Mouse (Mus musculus) hindbrain, embryonic 10.5 days (tissue): Measurements from ENCODE around the gene Shkbp1. TPM values are rescaled to one million over a fixed set of nuclear protein-coding genes. Genes with fewer than 3 reads are reported as not detected.

ENCODE experiments used
- DNase-seq: peaks from one replicate; pipeline ENCODE4 v3.0.0-alpha.2; 2017; ENCODE audit warnings: low spot score
- H3K27ac ChIP-seq: fragments of 300-500 bp; sonication (generic); 2 replicates; pipeline ENCODE4 v1.5.1; 2016; ENCODE audit warnings: mild to moderate bottlenecking, moderate library complexity
- H3K27me3 ChIP-seq: fragments of 300-500 bp; sonication (generic); 2 replicates; pipeline ENCODE4 v1.6.1; 2016; ENCODE audit warnings: mild to moderate bottlenecking; ENCODE audit not compliant: poor library complexity, insufficient read depth, severe bottlenecking
- H3K36me3 ChIP-seq: fragments of 300-500 bp; sonication (generic); 2 replicates; pipeline ENCODE4 v1.6.1; 2016; ENCODE audit warnings: mild to moderate bottlenecking, moderate library complexity
- H3K4me1 ChIP-seq: fragments of 300-500 bp; sonication (generic); replicated peaks from 2 replicates; pipeline ENCODE4 v1.6.1; 2016; ENCODE audit warnings: mild to moderate bottlenecking
- H3K4me3 ChIP-seq: fragments of 300-500 bp; sonication (generic); 2 replicates; pipeline ENCODE4 v1.5.1; 2016; ENCODE audit warnings: mild to moderate bottlenecking, moderate library complexity
- H3K9me3 ChIP-seq: fragments of 300-500 bp; sonication (generic); 2 replicates; pipeline ENCODE4 v1.6.1; 2016; ENCODE audit warnings: mild to moderate bottlenecking, moderate library complexity
- WGBS: fragments of 180-500 bp; shearing (Covaris S2); methylation state at CpG from one replicate; pipeline ENCODE4 v1.1.7; 2016; 5-methylcytosine and 5-hydroxymethylcytosine counted together
- polyA plus RNA-seq: library from polyadenylated mRNA; unstranded; fragments of >200 nt; fragmentation: Nextera tagmentation; extraction: Ambion mirVana; gene quantifications from 2 replicates; pipeline ENCODE4 v1.2.1, GENCODE M21; 2016

Shkbp1 gene
- polyA plus RNA-seq, 1 experiment from 2014 or later = 87.4 TPM

- peak; percentile 84 for DNase-seq
- no peaks in the 10 kb centered on the region for H3K9me3 ChIP-seq
- WGBS = 3% methylated on average over 45 of the region's 45 CpGs
- peak overlapping the region; percentile 43 for H3K4me3 ChIP-seq
- H3K27ac ChIP-seq = no peak overlapping the region
- no peaks in the 10 kb centered on the region for H3K36me3 ChIP-seq
- H3K4me1 ChIP-seq = peaks cover 69% of the 10 kb centered on the region
- H3K27me3 ChIP-seq = peaks cover 100% of the 10 kb centered on the region
Measured at GRCm38 (mm10) chr7:27329326-27329947, 26.4 kb downstream of the Shkbp1 start.

- no peak for DNase-seq
- WGBS = 39% methylated on average over 16 of the region's 16 CpGs
- H3K4me3 ChIP-seq = no peak overlapping the region
- H3K36me3 ChIP-seq = no peaks in the 10 kb centered on the region
- H3K4me1 ChIP-seq = peaks cover 62% of the 10 kb centered on the region
- peaks cover 100% of the 10 kb centered on the region for H3K27me3 ChIP-seq
- H3K9me3 ChIP-seq = no peaks in the 10 kb centered on the region
- H3K27ac ChIP-seq = no peak overlapping the region
Measured at GRCm38 (mm10) chr7:27328648-27329047, 27.2 kb downstream of the Shkbp1 start.

DNA sequence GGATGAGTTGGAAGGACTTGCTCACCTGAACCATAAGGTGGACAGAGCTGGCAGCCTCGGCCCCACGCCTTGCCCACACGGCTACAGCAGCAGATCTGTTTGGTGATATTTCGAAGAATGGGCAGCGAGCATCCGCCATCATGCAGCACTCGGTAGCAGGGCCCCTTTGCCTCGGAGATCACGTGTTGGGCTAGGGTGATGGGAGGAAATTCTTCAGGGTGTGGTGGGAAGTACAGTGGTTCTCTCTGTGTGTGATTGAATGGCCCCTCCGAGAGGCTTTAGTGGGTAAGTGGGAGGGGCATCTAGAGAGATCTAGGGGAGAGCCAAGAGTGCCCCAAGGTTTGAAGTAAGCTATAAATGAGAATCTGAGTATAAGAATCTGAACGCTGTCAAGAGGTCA is 27.7 kb downstream of the Shkbp1 start:
- H3K4me1 ChIP-seq = peaks cover 57% of the 10 kb centered on the region
- peaks cover 100% of the 10 kb centered on the region for H3K27me3 ChIP-seq
- H3K4me3 ChIP-seq = no peak overlapping the region
- H3K27ac ChIP-seq = no peak overlapping the region
- 84% methylated on average over 11 of the region's 11 CpGs for WGBS
- H3K36me3 ChIP-seq = no peaks in the 10 kb centered on the region
- H3K9me3 ChIP-seq = no peaks in the 10 kb centered on the region
- no peak for DNase-seq

DNA sequence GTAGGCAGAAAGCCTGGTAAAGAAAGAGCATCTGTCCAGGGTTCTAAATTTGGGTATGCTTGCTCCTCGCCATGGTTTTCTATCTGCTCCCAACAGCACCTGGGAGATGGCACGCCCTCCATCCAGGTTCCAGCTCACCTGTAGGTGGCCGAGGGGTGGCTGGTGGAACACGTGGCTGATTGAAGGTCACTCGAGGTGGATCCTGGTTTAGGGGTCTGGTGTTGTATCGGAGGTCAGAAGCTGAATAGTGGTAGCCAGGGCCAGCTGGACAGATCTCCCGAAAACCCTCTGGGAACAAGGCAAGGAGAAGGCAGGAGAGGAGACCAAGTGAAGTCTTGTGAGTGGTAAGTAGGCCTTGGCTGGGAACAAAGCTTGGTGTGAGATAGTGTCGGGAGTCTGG is 28.3 kb downstream of the Shkbp1 start:
- no peak for DNase-seq
- 89% methylated on average over 8 of the region's 8 CpGs for WGBS
- Histone ChIP-seq H3K4me1 (peaks cover 51% of the 10 kb centered on the region), H3K9me3 (no peaks in the 10 kb centered on the region), H3K36me3 (no peaks in the 10 kb centered on the region), H3K27me3 (peaks cover 100% of the 10 kb centered on the region), H3K27ac (no peak overlapping the region), H3K4me3 (no peak overlapping the region)

DNA sequence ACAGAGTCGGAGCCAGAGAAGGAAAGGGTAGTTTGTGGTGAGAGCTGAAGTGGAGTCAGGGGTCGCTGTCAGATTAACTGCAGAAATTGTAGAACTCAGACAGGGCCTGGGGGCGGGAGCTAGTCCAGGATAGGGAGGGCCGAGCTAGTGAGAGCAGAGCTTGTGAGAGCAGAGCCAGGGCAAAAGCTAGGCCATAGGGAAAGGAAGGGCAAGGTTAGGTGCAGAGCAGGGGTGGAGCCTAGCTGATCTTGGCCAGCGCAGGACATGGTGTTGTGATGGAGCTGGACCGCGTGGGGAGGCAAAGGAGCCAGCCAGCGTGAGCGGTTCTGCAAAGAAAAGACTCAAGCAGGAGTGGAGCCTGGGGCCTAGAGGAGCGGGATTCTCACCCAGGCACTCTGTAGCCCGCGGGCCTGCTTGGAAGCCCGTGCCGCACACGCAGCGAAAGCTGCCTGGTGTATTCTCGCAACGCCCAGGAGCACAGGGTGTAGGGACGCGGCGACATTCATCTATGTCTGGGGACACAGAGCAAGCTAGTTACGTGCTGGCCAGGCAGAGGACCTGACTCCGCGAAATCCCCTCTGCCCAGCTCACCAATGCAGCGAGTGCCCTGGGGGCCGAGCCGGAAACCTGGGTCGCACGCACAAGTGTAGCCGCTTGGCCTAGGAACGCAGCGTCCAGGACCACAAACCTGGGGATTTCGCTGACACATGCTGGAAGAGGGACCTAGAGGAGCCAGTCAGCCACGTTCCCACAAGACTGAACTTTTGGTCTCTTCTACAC is 29.5 kb downstream of the Shkbp1 start:
- DNase-seq = no peak
- Histone ChIP-seq H3K4me1 (peaks cover 53% of the 10 kb centered on the region), H3K27me3 (peaks cover 100% of the 10 kb centered on the region), H3K27ac (no peak overlapping the region), H3K9me3 (no peaks in the 10 kb centered on the region), H3K4me3 (peak overlapping the region; percentile 46), H3K36me3 (no peaks in the 10 kb centered on the region)
- WGBS = 27% methylated on average over 34 of the region's 34 CpGs

DNA sequence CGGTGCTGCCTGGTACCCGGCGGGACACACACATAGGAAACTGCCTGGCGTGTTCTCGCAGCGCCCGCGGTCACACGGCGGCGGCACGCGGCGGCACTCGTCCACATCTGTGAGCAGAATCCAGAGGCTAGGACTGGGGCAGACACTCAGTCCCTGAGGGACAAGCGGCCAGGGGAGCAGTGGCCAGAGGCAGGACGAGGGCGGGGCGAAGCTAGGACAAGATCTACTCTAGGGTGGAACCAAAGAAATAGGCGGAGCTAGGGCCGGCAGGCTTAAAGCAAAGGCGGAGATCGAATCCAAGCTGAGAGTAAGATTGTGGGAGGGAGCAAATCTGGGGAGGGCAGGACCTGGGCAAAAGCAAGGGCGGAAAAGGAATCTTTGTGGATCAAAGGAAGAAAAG is 30.1 kb downstream of the Shkbp1 start:
- no peaks in the 10 kb centered on the region for H3K36me3 ChIP-seq
- peaks cover 47% of the 10 kb centered on the region for H3K4me1 ChIP-seq
- peaks cover 99% of the 10 kb centered on the region for H3K27me3 ChIP-seq
- no peaks in the 10 kb centered on the region for H3K9me3 ChIP-seq
- H3K27ac ChIP-seq = no peak overlapping the region; the same call in 1 of the 2 replicates
- DNase-seq = peak; percentile 56
- peak overlapping the region; percentile 46 for H3K4me3 ChIP-seq
- WGBS = 1% methylated on average over 24 of the region's 24 CpGs

DNA sequence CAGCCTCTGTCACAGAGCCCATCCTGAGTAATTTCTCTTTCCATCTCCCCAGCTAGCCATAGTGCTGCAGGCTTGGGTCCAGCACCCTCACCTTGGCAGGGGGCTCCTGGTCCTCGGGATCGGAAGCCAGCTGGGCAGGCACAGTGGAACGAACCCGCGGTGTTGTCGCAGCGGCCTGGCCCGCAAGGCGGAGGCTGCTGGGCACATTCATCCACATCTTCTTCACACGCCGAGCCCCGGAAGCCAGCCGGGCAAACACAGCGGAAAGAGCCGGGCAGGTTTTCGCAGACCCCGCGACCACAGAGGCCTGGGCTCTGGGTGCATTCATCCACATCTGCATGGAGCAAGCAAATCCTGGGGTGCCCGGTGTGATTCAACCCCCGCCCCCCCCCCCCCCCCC is 30.9 kb downstream of the Shkbp1 start:
- Histone ChIP-seq H3K27me3 (peaks cover 92% of the 10 kb centered on the region), H3K36me3 (no peaks in the 10 kb centered on the region), H3K27ac (no peak overlapping the region), H3K9me3 (no peaks in the 10 kb centered on the region), H3K4me3 (peak overlapping the region; percentile 46; the same call in 1 of the 2 replicates), H3K4me1 (peaks cover 41% of the 10 kb centered on the region)
- WGBS = 46% methylated on average over 18 of the region's 20 CpGs
- no peak for DNase-seq

GRCm38 (mm10) chr7:27324161-27324560 is 31.7 kb downstream of the Shkbp1 start:
- DNase-seq = no peak
- Histone ChIP-seq H3K9me3 (no peaks in the 10 kb centered on the region), H3K27me3 (peaks cover 85% of the 10 kb centered on the region), H3K27ac (no peak overlapping the region), H3K4me1 (peaks cover 34% of the 10 kb centered on the region), H3K4me3 (no peak overlapping the region), H3K36me3 (no peaks in the 10 kb centered on the region)
- WGBS = 97% methylated on average over 11 of the region's 11 CpGs

- no peak overlapping the region for H3K27ac ChIP-seq
- no peaks in the 10 kb centered on the region for H3K36me3 ChIP-seq
- peaks cover 73% of the 10 kb centered on the region for H3K27me3 ChIP-seq
- no peak for DNase-seq
- H3K4me1 ChIP-seq = peaks cover 28% of the 10 kb centered on the region
- H3K9me3 ChIP-seq = no peaks in the 10 kb centered on the region
- H3K4me3 ChIP-seq = no peak overlapping the region
- 91% methylated on average over 5 of the region's 5 CpGs for WGBS
Measured at GRCm38 (mm10) chr7:27323001-27323400, 32.8 kb downstream of the Shkbp1 start.

DNA sequence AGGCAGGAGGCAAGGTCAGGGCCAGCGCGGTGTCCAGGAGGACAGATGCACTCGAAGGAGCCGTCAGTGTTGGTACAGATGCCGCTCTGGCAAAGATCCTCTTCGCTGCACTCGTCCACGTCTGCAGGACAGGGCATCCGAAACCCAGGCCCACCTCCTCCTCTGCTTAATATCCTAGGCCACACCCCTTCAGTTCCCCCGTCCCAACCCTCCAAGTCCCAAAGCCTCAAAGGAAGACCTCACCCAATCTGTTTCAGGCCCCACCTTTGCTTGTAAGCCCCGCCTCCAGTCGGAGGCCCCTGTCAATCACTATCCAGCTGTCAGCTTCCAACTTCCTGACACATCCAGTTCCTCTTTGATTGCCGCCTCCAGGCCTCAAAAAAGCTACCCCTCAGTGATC is 33.5 kb downstream of the Shkbp1 start:
- no peaks in the 10 kb centered on the region for H3K36me3 ChIP-seq
- WGBS = 18% methylated on average over 13 of the region's 13 CpGs
- H3K4me1 ChIP-seq = peaks cover 30% of the 10 kb centered on the region
- H3K27ac ChIP-seq = no peak overlapping the region
- H3K9me3 ChIP-seq = no peaks in the 10 kb centered on the region
- peaks cover 66% of the 10 kb centered on the region for H3K27me3 ChIP-seq
- H3K4me3 ChIP-seq = no peak overlapping the region
- no peak for DNase-seq

- Histone ChIP-seq H3K36me3 (no peaks in the 10 kb centered on the region), H3K9me3 (peaks cover 2% of the 10 kb centered on the region), H3K27me3 (peaks cover 37% of the 10 kb centered on the region), H3K4me1 (peaks cover 18% of the 10 kb centered on the region), H3K4me3 (no peak overlapping the region), H3K27ac (no peak overlapping the region)
- no peak for DNase-seq
- 91% methylated on average over 22 of the region's 22 CpGs for WGBS
Measured at GRCm38 (mm10) chr7:27319411-27319810, 36.4 kb downstream of the Shkbp1 start.

DNA sequence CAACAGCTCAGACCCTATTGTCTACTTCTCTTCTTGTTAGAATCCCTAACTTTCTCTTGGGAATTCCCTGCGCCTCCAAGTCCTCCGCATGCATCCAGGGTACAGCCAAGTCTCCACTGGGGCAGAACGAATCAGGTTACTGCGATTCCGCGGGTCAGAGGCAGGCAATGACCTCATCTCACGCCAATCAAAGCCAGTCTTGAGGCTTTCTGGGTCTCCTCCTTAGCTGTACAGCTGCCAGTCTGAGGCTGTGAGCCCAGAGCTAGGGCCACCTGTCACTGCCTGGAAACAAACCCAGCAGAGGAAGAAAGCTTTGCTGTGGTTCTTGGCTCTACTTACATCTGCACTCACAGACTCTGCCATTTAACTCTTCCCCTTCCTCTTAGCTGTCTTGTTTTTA is 39.9 kb downstream of the Shkbp1 start:
- peak overlapping the region; percentile 64; the same call in 1 of the 2 replicates for H3K27ac ChIP-seq
- H3K4me1 ChIP-seq = peaks cover 9% of the 10 kb centered on the region
- peak; percentile 61 for DNase-seq
- no peak overlapping the region; the same call in 1 of the 2 replicates for H3K4me3 ChIP-seq
- H3K9me3 ChIP-seq = peaks cover 16% of the 10 kb centered on the region
- 37% methylated on average over 7 of the region's 7 CpGs for WGBS
- H3K36me3 ChIP-seq = peaks cover 9% of the 10 kb centered on the region; the same call in 1 of the 2 replicates
- peaks cover 14% of the 10 kb centered on the region for H3K27me3 ChIP-seq

DNA sequence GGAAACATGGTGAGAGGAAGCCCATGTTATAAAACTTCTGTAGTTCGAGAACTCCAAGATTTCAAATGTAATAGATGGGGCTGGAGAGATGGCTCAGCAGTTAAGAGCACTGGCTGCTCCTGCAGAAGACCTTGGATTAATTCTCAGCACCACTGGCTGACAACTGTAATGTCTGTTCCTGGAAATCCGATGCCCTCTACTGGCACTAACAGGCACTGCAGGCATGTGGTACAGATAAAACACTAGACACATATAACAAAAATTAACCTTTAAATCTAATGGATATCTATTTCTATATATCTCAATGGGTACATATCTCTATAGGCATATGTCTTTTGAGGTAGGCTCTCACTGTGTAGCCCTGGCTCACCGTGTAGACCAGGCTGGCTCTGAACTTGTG is 41.4 kb downstream of the Shkbp1 start:
- peaks cover 16% of the 10 kb centered on the region for H3K9me3 ChIP-seq
- no peak overlapping the region for H3K27ac ChIP-seq
- 96% methylated on average over 3 of the region's 3 CpGs for WGBS
- H3K4me3 ChIP-seq = no peak overlapping the region
- H3K4me1 ChIP-seq = peaks cover 17% of the 10 kb centered on the region
- no peak for DNase-seq
- H3K27me3 ChIP-seq = peaks cover 27% of the 10 kb centered on the region
- peaks cover 9% of the 10 kb centered on the region; the same call in 1 of the 2 replicates for H3K36me3 ChIP-seq
